Mouse (Mus musculus) spleen, adult 2 months (tissue): ENCODE data around the gene Taf1d.

Experiments used
- CTCF ChIP-seq: fragments of 200-500 bp; IDR thresholded peaks from 2 replicates; pipeline ENCODE4 v1.5.1; 2011; ENCODE audit warnings: mild to moderate bottlenecking, inconsistent platforms; ENCODE audit not compliant: insufficient read depth, insufficient read length, insufficient replicate concordance; ENCODE audit errors: extremely low read depth
- POLR2A ChIP-seq: fragments of 200-500 bp; IDR thresholded peaks from 2 replicates; pipeline ENCODE4 v1.6.1; 2011; ENCODE audit warnings: low read depth, low read length, inconsistent platforms

DNA sequence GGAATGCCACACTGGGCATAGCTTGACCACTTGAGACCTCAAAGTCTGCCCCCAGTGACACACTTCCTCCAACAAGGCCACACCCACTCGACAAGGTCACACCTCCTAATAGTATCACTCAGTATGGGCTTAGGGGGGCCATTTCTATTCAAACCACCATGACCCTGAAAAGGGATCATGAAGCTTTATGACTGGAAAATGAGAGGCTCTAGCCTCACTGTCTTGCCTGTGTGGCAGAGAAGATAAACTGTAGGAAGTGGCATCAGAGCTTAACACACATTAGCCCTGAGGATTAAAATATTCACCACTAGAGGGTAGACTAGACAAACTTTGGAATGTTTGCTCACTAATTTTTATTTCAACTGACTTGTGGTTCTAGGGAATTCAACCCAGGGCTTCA is 59.8 kb downstream of the Taf1d start:
- TF ChIP-seq POLR2A (no peak), CTCF (no peak)
